Mouse (Mus musculus): Measurements from ENCODE around the gene Anapc11. TPM values are rescaled to one million over a fixed set of nuclear protein-coding genes. Genes with fewer than 3 reads are reported as not detected.

Anapc11 gene
- polyA plus RNA-seq, 1 experiment from 2014 or later = 174 TPM

- Histone ChIP-seq H3K9ac (0 out of 2 replicates have a peak overlapping the region, but pooled peaks have one; percentile 14), H3K27me3 (replicated peaks) (peaks cover 11% of the 10 kb centered on the region), H3K27ac (ENCODE audit: poor library complexity, severe bottlenecking) (no peak overlapping the region), H3K4me1 (replicated peaks) (peaks cover 12% of the 10 kb centered on the region), H3K4me2 (no peak overlapping the region), H3K4me3 (no peak overlapping the region), H3K9me3 (replicated peaks) (no peaks in the 10 kb centered on the region), H3K36me3 (no peaks in the 10 kb centered on the region)
- no peak for ATAC-seq (ENCODE audit: insufficient number of reproducible peaks, low FRiP score)
- WGBS = 61% methylated on average over 9 of the region's 9 CpGs
These were observed 43.0 kb downstream of the Anapc11 start for GRCm38 (mm10) chr11:120641255-120641654.

- peak overlapping the region; percentile 94; the same call in 1 of the 2 replicates for H3K4me2 ChIP-seq
- ATAC-seq (ENCODE audit: insufficient number of reproducible peaks, low FRiP score) = no peak
- no peak overlapping the region for H3K4me3 ChIP-seq
- H3K27ac ChIP-seq (ENCODE audit: poor library complexity, severe bottlenecking) = no peak overlapping the region
- H3K9ac ChIP-seq = peak overlapping the region; percentile 14; the same call in 1 of the 2 replicates
- no peaks in the 10 kb centered on the region for H3K36me3 ChIP-seq
- no peaks in the 10 kb centered on the region for H3K9me3 ChIP-seq (replicated peaks)
- peaks cover 13% of the 10 kb centered on the region for H3K4me1 ChIP-seq (replicated peaks)
- WGBS = 78% methylated on average over 8 of the region's 8 CpGs
- peaks cover 11% of the 10 kb centered on the region for H3K27me3 ChIP-seq (replicated peaks)
These were observed 43.6 kb downstream of the Anapc11 start for GRCm38 (mm10) chr11:120641869-120642268.

GRCm38 (mm10) chr11:120642939-120643600, 44.8 kb downstream of the Anapc11 start:
- Histone ChIP-seq H3K4me1 (replicated peaks) (peaks cover 25% of the 10 kb centered on the region), H3K27ac (ENCODE audit: poor library complexity, severe bottlenecking) (no peak overlapping the region), H3K4me2 (peak overlapping the region; percentile 94), H3K27me3 (replicated peaks) (peaks cover 23% of the 10 kb centered on the region), H3K4me3 (peak overlapping the region; percentile 57), H3K9ac (peak overlapping the region; percentile 77), H3K36me3 (no peaks in the 10 kb centered on the region), H3K9me3 (replicated peaks) (no peaks in the 10 kb centered on the region)
- peak; percentile 30 for ATAC-seq (ENCODE audit: insufficient number of reproducible peaks, low FRiP score)
- 3% methylated on average over 18 of the region's 18 CpGs for WGBS

GRCm38 (mm10) chr11:120643601-120643987, 45.4 kb downstream of the Anapc11 start, which contains the start of gene Pycr1:
Gene Pycr1, minus strand, starts transcription at chr11:120643769.
- peaks cover 27% of the 10 kb centered on the region for H3K4me1 ChIP-seq (replicated peaks)
- H3K9me3 ChIP-seq (replicated peaks) = no peaks in the 10 kb centered on the region
- peak; percentile 99 for ATAC-seq (ENCODE audit: insufficient number of reproducible peaks, low FRiP score)
- under 1% methylated on average over 15 of the region's 15 CpGs for WGBS
- H3K27me3 ChIP-seq (replicated peaks) = peaks cover 25% of the 10 kb centered on the region
- H3K4me2 ChIP-seq = peak within 1 kb of the TSS; percentile 94
- H3K9ac ChIP-seq = peak within 1 kb of the TSS; percentile 77
- peak within 1 kb of the TSS; percentile 57 for H3K4me3 ChIP-seq
- H3K36me3 ChIP-seq = no peaks in the 10 kb centered on the region
- no peak within 1 kb of the TSS for H3K27ac ChIP-seq (ENCODE audit: poor library complexity, severe bottlenecking)

- no peak for ATAC-seq (ENCODE audit: insufficient number of reproducible peaks, low FRiP score)
- 64% methylated on average over 35 of the region's 35 CpGs for WGBS
- H3K9ac ChIP-seq = peak overlapping the region; percentile 82
- H3K9me3 ChIP-seq (replicated peaks) = no peaks in the 10 kb centered on the region
- H3K27ac ChIP-seq (ENCODE audit: poor library complexity, severe bottlenecking) = peak overlapping the region; percentile 90
- H3K4me3 ChIP-seq = peak overlapping the region; percentile 52
- no peaks in the 10 kb centered on the region for H3K36me3 ChIP-seq
- H3K4me2 ChIP-seq = peak overlapping the region; percentile 74
- peaks cover 14% of the 10 kb centered on the region; the same call in 1 of the 2 replicates for H3K27me3 ChIP-seq (replicated peaks)
- peaks cover 25% of the 10 kb centered on the region for H3K4me1 ChIP-seq (replicated peaks)
These were observed 49.0 kb downstream of the Anapc11 start for GRCm38 (mm10) chr11:120647047-120647830.

- ATAC-seq (ENCODE audit: insufficient number of reproducible peaks, low FRiP score) = 0 out of 2 replicates have a peak, but pooled peaks have one; percentile 27
- Histone ChIP-seq H3K27me3 (replicated peaks) (peaks cover 14% of the 10 kb centered on the region; the same call in 1 of the 2 replicates), H3K4me3 (peak within 1 kb of the TSS; percentile 52), H3K9me3 (replicated peaks) (no peaks in the 10 kb centered on the region), H3K4me2 (peak within 1 kb of the TSS; percentile 74), H3K36me3 (no peaks in the 10 kb centered on the region), H3K27ac (ENCODE audit: poor library complexity, severe bottlenecking) (peak within 1 kb of the TSS; percentile 90), H3K4me1 (replicated peaks) (peaks cover 17% of the 10 kb centered on the region), H3K9ac (peak within 1 kb of the TSS; percentile 82)
- WGBS = 5% methylated on average over 13 of the region's 13 CpGs
These were observed 49.8 kb downstream of the Anapc11 start, which contains the start of gene Myadml2 for GRCm38 (mm10) chr11:120648001-120648476. Gene Myadml2, minus strand, starts transcription at chr11:120648158.

- H3K4me1 ChIP-seq (replicated peaks) = peaks cover 18% of the 10 kb centered on the region
- H3K9ac ChIP-seq = no peak overlapping the region
- 65% methylated on average over 3 of the region's 3 CpGs for WGBS
- no peaks in the 10 kb centered on the region for H3K9me3 ChIP-seq (replicated peaks)
- H3K36me3 ChIP-seq = no peaks in the 10 kb centered on the region
- peaks cover 37% of the 10 kb centered on the region for H3K27me3 ChIP-seq (replicated peaks)
- ATAC-seq (ENCODE audit: insufficient number of reproducible peaks, low FRiP score) = no peak
- H3K4me3 ChIP-seq = no peak overlapping the region
- H3K27ac ChIP-seq (ENCODE audit: poor library complexity, severe bottlenecking) = no peak overlapping the region
- no peak overlapping the region for H3K4me2 ChIP-seq
These were observed 53.7 kb downstream of the Anapc11 start for GRCm38 (mm10) chr11:120651872-120652271.

GRCm38 (mm10) chr11:120654741-120655140, 56.5 kb downstream of the Anapc11 start:
- no peak for ATAC-seq (ENCODE audit: insufficient number of reproducible peaks, low FRiP score)
- Histone ChIP-seq H3K9ac (no peak overlapping the region), H3K4me3 (no peak overlapping the region), H3K4me2 (no peak overlapping the region), H3K27ac (ENCODE audit: poor library complexity, severe bottlenecking) (no peak overlapping the region), H3K36me3 (no peaks in the 10 kb centered on the region), H3K9me3 (replicated peaks) (no peaks in the 10 kb centered on the region), H3K4me1 (replicated peaks) (peaks cover 15% of the 10 kb centered on the region), H3K27me3 (replicated peaks) (peaks cover 52% of the 10 kb centered on the region)
- 64% methylated on average over 3 of the region's 3 CpGs for WGBS

GRCm38 (mm10) chr11:120657301-120657700, 59.1 kb downstream of the Anapc11 start:
- WGBS = 82% methylated on average over 4 of the region's 4 CpGs
- ATAC-seq (ENCODE audit: insufficient number of reproducible peaks, low FRiP score) = no peak
- H3K27me3 ChIP-seq (replicated peaks) = peaks cover 78% of the 10 kb centered on the region
- H3K4me3 ChIP-seq = no peak overlapping the region
- no peaks in the 10 kb centered on the region for H3K9me3 ChIP-seq (replicated peaks)
- H3K27ac ChIP-seq (ENCODE audit: poor library complexity, severe bottlenecking) = no peak overlapping the region
- no peak overlapping the region for H3K9ac ChIP-seq
- no peaks in the 10 kb centered on the region for H3K36me3 ChIP-seq
- peaks cover 33% of the 10 kb centered on the region for H3K4me1 ChIP-seq (replicated peaks)
- H3K4me2 ChIP-seq = no peak overlapping the region

Data from heart, embryonic 12.5 days (tissue).